Mouse (Mus musculus): ENCODE measurements around the gene Olfr1276.

The Olfr1276 gene

GRCm38 (mm10) chr2:111254216-111254615 is at the start of gene Olfr1276:
Gene Olfr1276 (plus strand): TSS chr2:111254516.
- DNase-seq = no peak

GRCm38 (mm10) chr2:111229502-111229901 is 24.8 kb upstream of the Olfr1276 start, which contains the start of gene 4930430A15Rik:
Gene 4930430A15Rik (minus strand): TSS chr2:111229602.
- no peak for DNase-seq

- DNase-seq = no peak
These were observed 19.1 kb upstream of the Olfr1276 start, which contains the start of gene Olfr1275 for GRCm38 (mm10) chr2:111235186-111235585. Gene Olfr1275 (minus strand): TSS chr2:111235286.

GRCm38 (mm10) chr2:111274006-111274405 is 19.7 kb downstream of the Olfr1276 start, which contains the start of gene Olfr1277:
Gene Olfr1277 (minus strand): TSS chr2:111274106.
- DNase-seq = no peak

GRCm38 (mm10) chr2:111289836-111290235 is 35.5 kb downstream of the Olfr1276 start, which contains the start of gene Olfr1278:
Gene Olfr1278 (plus strand): TSS chr2:111290136.
- no peak for DNase-seq

- DNase-seq = no peak
These were observed 44.2 kb downstream of the Olfr1276 start for GRCm38 (mm10) chr2:111298541-111298940.

- no peak for DNase-seq
These were observed 46.1 kb downstream of the Olfr1276 start, which contains the start of gene Olfr1279 for GRCm38 (mm10) chr2:111300374-111300773. Gene Olfr1279 (plus strand): TSS chr2:111300635.
